Mouse (Mus musculus): ENCODE measurements around the gene Sema3a.

The Sema3a gene

DNA sequence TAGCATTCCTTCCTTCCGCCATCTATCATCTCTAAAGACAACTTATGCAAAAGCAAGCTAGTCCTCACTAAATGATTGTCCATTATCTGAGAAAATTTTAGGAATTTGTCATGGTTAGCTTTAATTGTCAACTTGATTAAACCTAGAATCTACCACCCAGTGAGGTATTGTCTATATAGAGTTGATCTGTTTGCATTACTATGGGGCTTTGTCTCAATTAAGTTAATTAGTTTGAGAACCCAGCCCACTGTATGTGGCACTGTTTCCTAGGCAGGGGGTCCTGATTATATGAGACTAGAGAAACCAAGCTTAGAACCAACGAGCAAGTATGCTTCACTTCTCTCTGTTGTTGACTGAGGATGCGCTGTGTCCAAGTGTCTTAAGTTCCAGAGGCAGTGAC, 194.9 kb downstream of the Sema3a start:
- no peak for DNase-seq (ENCODE audit: low read depth, low spot score)

DNA sequence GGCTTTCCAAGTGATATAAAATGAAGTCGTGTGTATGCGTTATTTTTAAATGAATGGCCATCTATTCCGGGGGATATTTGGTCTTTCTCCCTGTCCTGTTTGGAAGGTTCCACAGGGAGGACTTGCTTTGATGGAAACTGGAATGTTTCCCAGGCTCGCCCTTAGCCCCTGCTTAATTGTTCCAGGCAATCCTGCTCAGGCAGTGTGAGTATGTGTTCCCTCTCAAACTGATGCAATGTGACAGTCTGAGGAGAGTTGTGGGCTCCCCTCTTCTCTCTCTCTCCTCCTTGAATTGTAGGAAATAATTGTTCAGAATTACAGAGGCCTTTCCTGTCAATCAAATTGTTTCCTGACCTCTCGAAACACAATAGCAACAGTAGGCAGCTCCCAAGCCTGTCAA, 202.1 kb downstream of the Sema3a start:
- no peak for DNase-seq (ENCODE audit: low read depth, low spot score)

DNA sequence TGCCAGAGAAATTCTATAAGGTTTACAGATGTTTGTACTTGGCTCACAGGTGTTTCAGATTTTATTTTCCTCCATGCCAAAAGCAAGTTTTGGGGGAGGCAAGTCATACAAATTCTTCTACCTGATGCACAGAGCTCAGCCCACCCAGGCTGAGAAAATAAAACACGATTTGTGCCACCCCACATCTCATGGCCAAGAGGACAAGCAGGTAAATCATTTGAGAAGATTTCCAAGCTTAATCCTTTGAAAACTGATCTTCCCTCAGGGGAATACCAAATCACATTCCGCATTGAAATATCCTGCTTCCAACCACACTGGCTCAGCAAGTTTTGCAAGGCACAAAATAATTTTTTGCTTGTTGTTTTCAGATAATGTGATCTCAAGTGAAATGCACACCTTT, 206.2 kb downstream of the Sema3a start:
- no peak for DNase-seq (ENCODE audit: low read depth, low spot score)

DNA sequence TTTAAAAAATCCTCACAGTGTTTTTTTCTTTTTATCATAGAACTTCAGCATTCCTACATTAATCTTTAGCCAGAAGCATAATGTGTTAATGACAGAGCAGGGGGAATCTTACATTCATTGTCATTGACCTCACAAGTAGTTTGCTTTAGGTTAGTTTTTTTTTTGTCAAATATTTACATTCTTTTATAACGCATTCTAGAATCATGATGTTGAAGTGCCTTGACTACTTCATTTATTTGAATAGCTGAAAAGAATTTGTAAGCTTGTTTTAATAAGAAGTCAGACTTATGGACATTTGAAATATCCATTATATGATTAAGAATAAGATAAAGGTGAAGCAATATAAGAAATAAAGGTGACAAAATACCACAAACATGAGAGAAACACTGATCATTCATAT, 212.5 kb downstream of the Sema3a start:
- no peak for DNase-seq (ENCODE audit: low read depth, low spot score)

DNA sequence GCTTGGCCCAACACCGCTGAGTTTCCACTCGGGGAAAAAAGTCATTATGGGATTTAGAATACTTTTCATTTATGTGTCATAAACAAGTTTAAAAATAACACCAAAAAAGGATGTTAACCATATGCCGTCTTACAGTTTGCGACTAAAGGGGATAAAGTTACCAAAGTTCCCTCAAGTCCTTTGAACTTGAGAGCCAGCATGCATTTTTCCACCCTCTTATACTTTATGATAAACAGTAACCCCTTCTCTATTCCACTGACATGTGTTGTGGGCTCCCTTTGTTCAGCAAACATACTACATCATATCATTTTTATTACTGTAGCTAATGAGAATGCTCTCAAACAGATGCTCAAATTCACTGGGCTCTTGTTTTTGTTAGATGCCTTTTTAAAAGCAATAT, 221.9 kb downstream of the Sema3a start:
- DNase-seq (ENCODE audit: low read depth, low spot score) = no peak

DNA sequence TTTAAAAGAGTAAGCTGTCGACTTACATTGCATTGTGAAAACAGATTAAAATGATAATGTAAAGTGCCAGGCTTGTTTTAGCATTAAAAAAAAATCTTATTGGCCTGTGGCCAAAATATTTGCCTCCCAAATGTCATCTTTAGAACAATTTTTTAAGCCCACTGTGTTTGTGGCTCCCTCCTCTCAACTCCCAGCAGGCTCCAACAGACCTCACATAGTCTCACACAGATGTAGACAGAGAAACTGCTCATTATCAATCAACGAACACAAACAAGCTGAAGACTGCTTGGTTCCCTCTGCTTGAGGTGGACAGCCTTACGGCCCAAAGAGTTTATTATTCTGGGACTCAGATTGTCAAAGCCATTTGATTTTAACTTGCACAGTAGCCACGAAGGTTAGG, 226.4 kb downstream of the Sema3a start:
- no peak for DNase-seq (ENCODE audit: low read depth, low spot score)

DNA sequence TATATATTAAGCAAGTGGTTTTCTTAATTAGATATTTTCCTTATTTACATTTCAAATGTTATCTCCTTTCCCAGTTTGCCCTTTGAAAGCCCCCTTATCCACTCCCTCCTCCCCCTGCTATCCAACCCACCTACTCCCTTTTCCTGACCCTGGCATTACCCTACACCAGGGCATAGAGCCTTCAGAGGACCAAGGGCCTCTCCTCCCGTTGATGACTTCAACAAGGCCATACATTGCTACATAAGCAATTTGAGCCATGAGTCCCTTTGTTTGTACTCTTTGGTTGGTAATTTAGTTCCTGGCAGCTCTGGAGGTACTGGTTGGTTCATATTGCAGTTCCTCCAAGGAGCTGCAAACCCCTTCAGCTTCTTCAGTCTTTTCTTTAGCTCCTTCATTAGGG, 227.8 kb downstream of the Sema3a start:
- DNase-seq (ENCODE audit: low read depth, low spot score) = no peak

DNA sequence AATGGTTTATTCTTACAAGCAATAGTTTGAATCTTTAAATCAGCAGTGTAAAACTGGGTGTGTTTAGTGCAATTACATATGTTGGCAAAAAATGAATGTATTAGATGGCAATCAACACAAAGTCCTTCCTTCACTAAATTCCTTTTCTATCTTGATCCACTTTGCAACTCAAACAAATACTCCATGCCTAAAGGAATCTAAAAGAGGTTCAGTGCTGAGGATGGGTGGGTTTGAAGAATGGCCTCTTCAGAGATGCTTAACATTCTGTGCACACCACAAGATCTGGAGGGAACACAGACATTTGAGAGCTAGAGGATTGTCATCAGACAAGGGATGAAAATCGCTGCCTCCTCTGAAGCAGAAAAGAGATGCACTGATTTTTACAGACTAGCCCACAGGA, 228.3 kb downstream of the Sema3a start:
- no peak for DNase-seq (ENCODE audit: low read depth, low spot score)

DNA sequence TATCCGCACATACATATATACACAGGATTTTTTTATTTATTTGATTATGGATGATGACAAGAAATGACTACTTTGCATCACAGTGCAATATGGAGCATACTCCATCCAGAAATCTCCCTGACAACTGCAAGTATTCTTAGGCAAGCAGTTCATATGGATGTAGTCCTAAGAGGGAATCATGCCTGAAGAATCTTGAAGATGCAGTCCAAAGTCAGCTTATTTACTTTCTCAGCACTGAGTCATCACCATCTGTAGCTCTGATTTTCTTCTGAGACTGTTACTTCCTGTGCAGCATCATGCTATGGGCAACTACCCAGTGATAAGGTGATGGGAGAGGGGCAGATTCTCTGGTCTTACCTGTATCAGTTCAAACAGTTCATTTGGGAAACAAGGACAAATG, 229.7 kb downstream of the Sema3a start:
- DNase-seq (ENCODE audit: low read depth, low spot score) = no peak

DNA sequence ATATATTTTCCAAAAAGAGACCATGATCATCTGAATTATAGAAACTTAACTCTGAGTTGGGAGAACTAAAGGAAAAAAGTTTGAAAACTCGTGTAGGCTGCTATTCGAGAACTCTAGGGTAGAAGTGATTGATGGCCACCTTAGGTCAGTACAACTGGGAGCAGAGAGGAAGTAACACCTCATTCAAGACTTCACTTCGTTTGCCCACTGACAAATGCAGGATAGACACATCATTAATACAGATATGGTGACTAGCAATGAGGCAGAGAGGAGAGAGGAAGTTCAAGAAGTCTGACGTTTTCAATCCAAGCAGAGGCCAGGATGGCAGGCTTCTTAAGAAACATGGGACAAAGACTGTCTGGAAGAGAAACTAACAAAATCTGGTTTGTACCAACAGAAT, 233.6 kb downstream of the Sema3a start:
- DNase-seq (ENCODE audit: low read depth, low spot score) = no peak

DNA sequence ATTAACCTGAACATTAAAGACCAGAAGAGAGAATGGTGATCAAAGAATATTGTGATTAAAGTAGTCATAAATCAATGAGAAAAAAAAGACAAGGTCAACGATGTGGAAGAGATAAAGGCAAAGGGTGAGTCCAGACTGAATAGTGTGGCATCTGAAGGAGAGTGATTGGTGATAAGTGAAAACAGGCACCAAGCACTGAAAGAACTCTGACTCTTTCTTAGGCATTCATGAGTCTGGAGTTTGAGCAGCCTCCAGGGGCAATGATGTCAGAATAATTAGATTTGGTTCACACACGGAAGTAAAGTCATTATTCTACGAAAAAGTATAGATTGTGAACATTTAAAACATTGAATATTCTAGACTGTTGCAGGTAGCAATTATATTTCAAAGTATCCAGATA, 235.5 kb downstream of the Sema3a start:
- DNase-seq (ENCODE audit: low read depth, low spot score) = no peak

DNA sequence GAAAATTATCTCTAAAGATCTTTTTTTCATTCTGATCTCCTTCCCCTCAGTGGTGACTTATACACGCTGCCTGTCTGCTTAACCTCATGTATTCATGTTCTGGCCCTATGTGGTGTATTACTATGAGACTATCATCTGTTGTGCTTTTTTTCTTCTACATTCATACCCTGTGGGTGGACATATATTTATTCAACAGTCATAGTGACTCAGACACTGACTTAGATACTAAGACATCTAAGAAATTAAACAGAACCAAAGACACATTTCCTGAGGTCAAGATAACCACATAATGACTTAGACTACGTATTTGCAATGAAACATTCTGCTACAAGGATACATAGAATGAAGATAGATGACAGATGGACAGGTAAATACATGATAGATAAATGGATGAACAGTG, 239.9 kb downstream of the Sema3a start:
- no peak for DNase-seq (ENCODE audit: low read depth, low spot score)

DNA sequence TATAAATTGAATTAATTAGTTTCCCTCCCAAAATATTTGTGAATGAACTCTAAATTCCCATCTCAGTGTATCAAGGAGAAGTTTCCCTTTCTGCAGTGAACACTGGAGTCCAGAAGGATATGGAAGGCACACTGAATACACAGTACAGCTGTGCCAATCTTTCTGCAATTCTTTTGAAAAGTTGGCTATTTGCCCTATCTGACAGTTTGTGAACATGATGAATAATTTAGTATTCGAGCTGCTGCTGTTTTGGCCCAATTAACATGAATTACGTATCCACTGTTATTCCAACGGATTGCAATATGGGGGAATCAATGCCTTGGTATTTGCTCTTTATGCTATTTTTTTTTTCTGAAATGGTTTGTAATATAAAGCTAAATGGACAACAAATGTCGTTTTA, 254.0 kb downstream of the Sema3a start:
- DNase-seq (ENCODE audit: low read depth, low spot score) = no peak

DNA sequence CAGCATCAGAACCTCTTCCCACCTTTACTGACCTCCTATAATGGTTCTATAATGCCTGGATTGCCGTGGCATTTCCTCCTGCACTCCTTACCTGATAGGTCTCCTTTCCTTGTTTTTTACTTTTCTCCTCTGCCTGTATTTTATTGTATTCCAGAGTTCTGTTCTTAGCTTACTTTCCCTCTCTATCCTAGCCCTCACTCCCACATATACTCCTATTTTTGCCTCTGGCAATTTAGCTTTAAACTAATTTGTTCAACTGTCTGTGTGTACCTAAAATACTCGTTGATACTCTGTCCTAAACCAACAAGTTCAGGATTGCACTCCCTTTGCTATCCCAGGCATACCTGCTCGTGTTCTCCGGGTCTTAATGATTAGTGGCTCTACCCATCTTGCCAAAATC, 258.8 kb downstream of the Sema3a start:
- no peak for DNase-seq (ENCODE audit: low read depth, low spot score)

DNA sequence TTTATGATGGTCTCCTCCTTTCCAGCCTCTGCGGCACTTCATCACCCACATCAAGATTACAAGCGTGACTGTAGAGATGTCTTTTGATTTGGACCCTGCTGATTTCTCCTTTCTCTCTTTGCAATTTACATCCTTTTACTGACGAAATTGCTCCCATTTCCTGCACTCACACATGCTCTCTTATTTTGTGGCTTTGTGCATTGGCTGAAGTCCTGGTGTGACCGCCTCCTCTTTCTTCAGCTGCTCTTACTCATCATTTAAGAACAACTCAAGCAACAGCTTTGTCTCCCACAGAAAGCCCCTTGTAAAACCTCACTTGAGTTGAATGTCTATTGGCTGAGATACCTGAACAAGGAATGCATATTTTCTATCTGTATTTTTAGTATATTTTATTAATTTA, 259.5 kb downstream of the Sema3a start:
- no peak for DNase-seq (ENCODE audit: low read depth, low spot score)

DNA sequence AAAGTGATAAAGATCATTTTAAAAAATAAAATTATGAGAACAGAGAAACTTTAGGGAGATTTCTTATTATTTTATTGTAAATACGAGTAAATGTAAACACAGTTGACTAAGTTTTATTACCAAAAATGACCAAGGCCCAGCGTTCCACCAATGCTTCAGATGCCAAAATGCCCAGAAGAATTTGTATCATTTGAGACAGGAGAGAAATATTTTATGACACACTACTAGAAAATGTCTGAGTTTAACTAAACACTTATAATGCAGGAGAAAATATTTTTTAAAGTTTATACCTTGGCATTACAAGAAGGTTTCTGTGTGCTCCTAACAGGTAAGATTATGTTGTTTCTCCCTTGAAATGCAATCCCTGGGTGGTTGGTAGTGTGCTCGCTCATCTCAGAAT, 261.4 kb downstream of the Sema3a start:
- DNase-seq (ENCODE audit: low read depth, low spot score) = no peak

DNA sequence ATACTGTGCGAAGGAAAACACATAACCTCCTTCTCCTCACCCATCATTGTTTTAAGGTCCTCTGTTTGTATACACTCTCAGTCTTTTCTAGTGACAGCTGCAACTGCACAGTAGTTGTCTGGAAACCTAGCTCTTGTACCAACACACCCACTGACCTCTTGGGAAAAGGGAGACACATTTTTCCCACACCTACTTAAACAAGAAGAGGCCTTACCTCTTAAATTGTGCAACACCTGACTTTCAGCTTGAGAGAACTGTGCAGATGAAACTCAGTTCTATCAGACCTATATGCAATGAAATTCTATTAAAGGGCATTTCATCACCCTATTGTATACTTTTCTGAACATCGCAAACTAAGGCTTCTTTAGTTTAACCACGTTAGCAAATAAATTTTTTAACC, 262.5 kb downstream of the Sema3a start:
- no peak for DNase-seq (ENCODE audit: low read depth, low spot score)

DNA sequence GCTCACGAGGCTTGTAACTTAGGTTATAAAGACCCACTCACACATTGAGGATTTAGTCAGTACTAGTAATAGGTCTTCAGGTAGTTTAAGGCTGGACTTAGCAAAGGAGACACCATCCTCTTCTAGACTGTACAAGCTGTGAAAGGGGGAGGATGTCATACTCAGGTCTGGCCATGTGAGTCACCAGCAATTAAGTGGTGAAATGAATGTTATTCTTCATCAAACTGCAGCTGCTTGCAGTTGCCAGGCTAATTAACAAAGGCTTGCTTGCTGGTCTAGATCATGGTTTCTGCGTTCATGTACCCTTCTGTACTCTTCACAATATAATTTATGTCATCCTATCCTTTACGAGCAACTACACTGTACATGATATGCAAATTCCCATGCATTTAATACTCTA, 264.8 kb downstream of the Sema3a start:
- DNase-seq (ENCODE audit: low read depth, low spot score) = no peak

DNA sequence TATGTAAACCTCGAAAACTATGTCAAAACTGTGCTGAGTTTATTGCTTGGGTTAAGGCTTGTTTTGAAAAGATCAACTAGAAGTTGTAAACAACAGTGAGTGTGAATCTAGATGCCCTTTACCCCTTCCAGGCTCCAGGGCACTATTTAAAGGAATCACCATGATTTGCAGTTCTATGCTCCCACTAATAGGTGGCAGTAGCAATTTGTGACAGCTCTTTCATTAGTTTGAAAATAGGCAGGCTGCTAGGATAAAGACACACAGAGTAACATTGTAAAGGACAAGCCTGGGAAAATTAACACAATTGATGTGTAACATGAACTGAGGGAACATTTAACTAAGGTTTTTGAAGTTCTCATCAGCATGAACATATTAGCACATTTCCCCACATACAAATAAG, 280.2 kb downstream of the Sema3a start:
- DNase-seq (ENCODE audit: low read depth, low spot score) = peak; percentile 41

DNA sequence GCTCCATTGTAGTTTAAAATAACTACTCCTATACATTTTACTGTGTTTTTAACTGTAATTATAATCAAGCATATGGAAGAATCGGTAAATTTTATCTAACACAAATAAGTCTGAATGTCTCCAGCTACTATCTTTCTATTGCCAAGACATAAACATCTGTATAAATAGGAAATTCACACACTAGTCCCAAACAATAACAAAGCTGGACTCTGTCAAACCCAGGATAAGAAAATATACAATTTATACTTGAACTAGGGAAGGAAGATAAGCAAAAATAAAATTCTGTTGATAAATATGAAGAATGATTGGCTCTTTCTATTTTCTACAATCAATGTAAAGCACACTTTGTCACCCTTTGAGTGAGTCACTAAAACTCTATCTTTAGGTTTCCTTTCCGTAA, 280.9 kb downstream of the Sema3a start:
- no peak for DNase-seq (ENCODE audit: low read depth, low spot score)

DNA sequence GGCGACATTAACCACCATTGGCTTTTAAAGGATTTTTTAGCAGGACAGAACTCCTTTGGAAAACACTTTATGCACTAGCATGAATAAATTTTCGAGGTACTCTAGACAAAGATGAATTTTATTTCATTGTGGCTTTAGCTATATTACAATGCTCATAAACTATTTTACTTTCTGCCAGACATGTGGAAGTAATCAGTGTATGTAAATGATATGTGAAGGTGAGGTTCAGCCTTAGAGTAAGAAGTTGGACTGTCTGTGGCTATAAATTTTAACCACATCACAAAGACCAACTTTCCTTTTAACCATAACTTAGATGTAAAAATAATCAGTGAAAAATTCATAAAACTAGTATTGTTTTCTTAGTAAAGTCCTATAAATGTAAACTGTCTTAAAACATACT, 286.7 kb downstream of the Sema3a start:
- DNase-seq (ENCODE audit: low read depth, low spot score) = no peak

DNA sequence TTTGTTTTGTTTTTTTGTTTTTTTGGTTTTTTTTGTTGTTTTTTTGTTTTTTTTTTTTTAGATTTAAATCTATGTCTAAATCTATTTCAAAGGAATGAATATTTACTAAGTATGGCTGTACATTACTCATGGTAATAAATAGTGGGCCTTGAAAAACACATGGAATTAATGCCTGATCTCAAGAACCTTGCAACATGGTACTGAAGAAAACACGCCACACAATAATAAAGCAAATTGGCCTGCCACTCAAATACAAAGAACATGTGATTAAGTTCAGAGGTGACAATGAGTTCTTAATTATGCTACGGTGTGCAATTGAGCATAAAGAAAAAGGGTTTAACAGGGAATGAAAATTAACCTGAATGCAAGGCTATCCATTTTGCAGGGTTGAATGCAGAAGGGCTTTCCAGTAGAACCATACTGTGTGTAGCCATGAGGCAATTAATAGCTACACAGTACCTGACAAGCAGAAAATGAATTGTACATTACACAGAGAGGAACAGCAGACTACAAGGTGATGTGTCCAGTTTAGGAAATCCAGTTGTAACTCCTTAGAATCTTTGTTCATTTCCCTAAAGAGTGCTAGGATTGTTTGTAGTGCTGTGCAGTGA, 288.8 kb downstream of the Sema3a start:
- DNase-seq (ENCODE audit: low read depth, low spot score) = no peak

DNA sequence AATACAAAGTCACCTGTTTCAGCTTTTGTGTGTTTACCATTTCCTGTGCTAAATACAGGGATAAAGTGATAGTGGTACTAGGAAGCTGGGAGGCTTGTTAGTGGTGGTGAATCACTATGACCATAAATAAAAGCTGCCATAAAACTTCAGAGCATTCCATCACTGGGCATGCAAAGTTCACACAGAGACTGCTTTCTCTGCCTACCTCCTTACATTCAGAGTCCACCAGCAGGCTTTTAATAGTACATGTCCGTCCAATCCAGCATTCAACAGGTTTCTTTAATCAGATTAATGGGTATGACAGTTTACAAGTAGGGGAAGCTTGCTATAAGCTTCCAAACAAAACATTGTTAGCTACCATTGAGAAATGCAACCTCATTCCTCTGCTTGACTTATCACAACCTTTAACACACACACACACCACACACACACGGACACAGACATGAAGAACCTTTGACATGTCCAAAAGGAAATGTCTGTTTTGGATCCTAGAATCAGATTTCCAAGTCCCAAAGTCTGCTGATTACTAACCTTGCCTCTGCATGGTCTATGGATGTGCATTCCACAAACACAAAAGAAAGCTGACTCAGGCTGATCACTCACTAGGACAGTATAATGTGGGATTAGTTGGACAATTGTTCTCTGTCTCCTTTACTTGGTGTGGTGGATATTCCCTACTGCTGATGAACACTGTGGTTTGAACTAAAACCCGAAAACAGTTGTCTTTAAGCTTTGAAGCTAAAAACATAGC, 291.9 kb downstream of the Sema3a start:
- DNase-seq (ENCODE audit: low read depth, low spot score) = no peak
